Mouse (Mus musculus): ENCODE data around the gene Tmem252. TPM values are rescaled to one million over a fixed set of nuclear protein-coding genes. Genes with fewer than 3 reads are reported as not detected.
A peak's percentile ranks its signal among the peaks of the same experiment; 100 is the strongest.

Tmem252 gene
- 1.8 and 2.2 TPM in 2 replicates for polyA plus RNA-seq (2014; fragmentation: Nextera tagmentation; extraction: Ambion mirVana)

GRCm38 (mm10) chr19:24673762-24674161 lies at the start of gene Tmem252:
Tmem252 (plus strand) TSS chr19:24674008.
- Histone ChIP-seq H3K9me3 (ENCODE audit: control insufficient read depth, low read length) (no peaks in the 10 kb centered on the region), H3K4me2 (replicated peaks) (no peak within 1 kb of the TSS), H3K36me3 (replicated peaks; ENCODE audit: control insufficient read depth, insufficient read depth) (no peaks in the 10 kb centered on the region), H3K4me3 (replicated peaks; ENCODE audit: low read length) (no peak within 1 kb of the TSS), H3K27ac (0 out of 2 replicates have a peak within 1 kb of the TSS, but pooled peaks have one; percentile 9), H3K4me1 (replicated peaks; ENCODE audit: control insufficient read depth, insufficient read depth, low read length) (no peaks in the 10 kb centered on the region), H3K27me3 (ENCODE audit: control insufficient read depth, insufficient read depth, low read length) (no peaks in the 10 kb centered on the region), H3K9ac (no peak within 1 kb of the TSS)
- WGBS = 48% methylated on average over 4 of the region's 4 CpGs
- ATAC-seq (ENCODE audit: low FRiP score) (no peak), DNase-seq (ENCODE audit: low spot score) (no peak)

GRCm38 (mm10) chr19:24628049-24628448 lies 45.8 kb upstream of the Tmem252 start:
- Histone ChIP-seq H3K9ac (no peak overlapping the region), H3K36me3 (replicated peaks; ENCODE audit: control insufficient read depth, insufficient read depth) (no peaks in the 10 kb centered on the region), H3K9me3 (ENCODE audit: control insufficient read depth, low read length) (no peaks in the 10 kb centered on the region), H3K4me2 (replicated peaks) (no peak overlapping the region), H3K4me3 (replicated peaks; ENCODE audit: low read length) (no peak overlapping the region), H3K4me1 (replicated peaks; ENCODE audit: control insufficient read depth, insufficient read depth, low read length) (no peaks in the 10 kb centered on the region), H3K27me3 (ENCODE audit: control insufficient read depth, insufficient read depth, low read length) (no peaks in the 10 kb centered on the region), H3K27ac (no peak overlapping the region)
- DNase-seq (ENCODE audit: low spot score) (no peak), ATAC-seq (ENCODE audit: low FRiP score) (no peak)
- WGBS = 78% methylated on average over 4 of the region's 4 CpGs

DNA sequence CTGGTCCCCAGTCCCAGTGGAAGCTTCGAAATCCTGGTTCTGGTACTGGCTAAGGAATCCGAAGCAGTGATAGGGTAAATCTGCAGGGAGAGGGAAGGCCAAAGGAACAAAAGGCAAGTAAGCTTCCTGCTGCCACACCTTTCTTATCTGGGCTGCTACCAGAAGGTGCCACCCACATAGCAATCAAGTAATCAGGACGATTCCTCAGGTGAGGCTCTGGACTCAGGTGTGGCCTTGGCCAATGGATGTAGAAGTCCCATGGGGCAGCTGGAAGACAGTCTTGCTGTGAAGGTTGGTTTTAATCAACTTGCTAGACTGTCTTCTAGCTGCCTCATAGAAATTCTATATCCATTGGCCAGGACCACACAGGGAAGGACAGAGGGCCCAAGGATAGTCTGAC lies 40.8 kb upstream of the Tmem252 start:
- ATAC-seq (ENCODE audit: low FRiP score) (no peak), DNase-seq (ENCODE audit: low spot score) (no peak)
- no peak overlapping the region for H3K27ac ChIP-seq
- no peaks in the 10 kb centered on the region for H3K9me3 ChIP-seq (ENCODE audit: control insufficient read depth, low read length)
- no peak overlapping the region for H3K9ac ChIP-seq
- 84% methylated on average over 3 of the region's 3 CpGs for WGBS
- no peaks in the 10 kb centered on the region for H3K4me1 ChIP-seq (replicated peaks; ENCODE audit: control insufficient read depth, insufficient read depth, low read length)
- H3K4me3 ChIP-seq (replicated peaks; ENCODE audit: low read length) = no peak overlapping the region
- no peaks in the 10 kb centered on the region for H3K36me3 ChIP-seq (replicated peaks; ENCODE audit: control insufficient read depth, insufficient read depth)
- H3K4me2 ChIP-seq (replicated peaks) = no peak overlapping the region
- no peaks in the 10 kb centered on the region for H3K27me3 ChIP-seq (ENCODE audit: control insufficient read depth, insufficient read depth, low read length)

DNA sequence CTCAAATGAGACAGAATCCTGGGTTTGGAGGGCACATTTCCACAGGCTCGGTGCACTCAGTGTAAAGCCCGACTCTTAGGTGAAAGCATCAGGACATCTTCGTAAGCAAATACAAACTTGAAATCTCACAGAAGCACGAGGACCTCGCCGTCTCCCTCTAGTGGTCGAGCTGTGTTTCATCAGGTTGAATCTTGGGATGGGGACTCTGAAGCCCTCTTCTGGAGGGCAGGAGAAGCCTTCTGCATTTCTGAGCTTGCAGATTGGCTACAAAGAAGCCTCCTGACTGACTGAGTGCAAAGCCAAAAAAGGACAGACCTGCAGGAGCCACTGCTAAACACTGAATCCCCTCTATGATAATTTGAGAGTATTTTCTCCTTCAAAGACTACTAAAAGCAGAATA lies 39.2 kb upstream of the Tmem252 start:
- ATAC-seq (ENCODE audit: low FRiP score) (no peak), DNase-seq (ENCODE audit: low spot score) (peak; percentile 74)
- no peak overlapping the region for H3K9ac ChIP-seq
- 10% methylated on average over 7 of the region's 7 CpGs for WGBS
- no peaks in the 10 kb centered on the region for H3K9me3 ChIP-seq (ENCODE audit: control insufficient read depth, low read length)
- no peaks in the 10 kb centered on the region for H3K4me1 ChIP-seq (replicated peaks; ENCODE audit: control insufficient read depth, insufficient read depth, low read length)
- H3K27ac ChIP-seq = no peak overlapping the region
- H3K4me2 ChIP-seq (replicated peaks) = no peak overlapping the region
- no peaks in the 10 kb centered on the region for H3K27me3 ChIP-seq (ENCODE audit: control insufficient read depth, insufficient read depth, low read length)
- H3K36me3 ChIP-seq (replicated peaks; ENCODE audit: control insufficient read depth, insufficient read depth) = no peaks in the 10 kb centered on the region
- H3K4me3 ChIP-seq (replicated peaks; ENCODE audit: low read length) = no peak overlapping the region

DNA sequence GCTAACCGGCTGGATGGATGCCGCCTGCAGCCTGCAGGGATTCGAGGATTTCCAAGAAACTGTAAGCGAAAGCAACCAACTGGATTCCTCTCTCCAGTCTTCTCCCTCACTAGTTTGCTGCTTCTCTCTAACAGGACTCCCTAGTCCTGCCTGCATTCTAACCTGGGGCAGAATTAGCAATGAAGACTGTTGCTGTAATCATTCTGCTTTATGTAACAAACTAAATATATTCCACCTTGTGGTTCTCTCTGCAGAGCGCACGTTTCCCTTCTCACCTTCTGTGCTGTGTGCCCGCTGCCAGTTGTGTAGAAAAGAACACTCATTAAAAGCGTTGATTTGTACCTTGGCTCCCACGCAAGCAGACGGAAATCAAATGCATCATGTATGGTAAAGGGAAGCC lies 37.2 kb upstream of the Tmem252 start:
- no peaks in the 10 kb centered on the region for H3K4me1 ChIP-seq (replicated peaks; ENCODE audit: control insufficient read depth, insufficient read depth, low read length)
- H3K9ac ChIP-seq = no peak overlapping the region
- no peak overlapping the region for H3K4me3 ChIP-seq (replicated peaks; ENCODE audit: low read length)
- no peak overlapping the region for H3K4me2 ChIP-seq (replicated peaks)
- H3K27me3 ChIP-seq (ENCODE audit: control insufficient read depth, insufficient read depth, low read length) = no peaks in the 10 kb centered on the region
- ATAC-seq (ENCODE audit: low FRiP score) (no peak), DNase-seq (ENCODE audit: low spot score) (no peak)
- no peaks in the 10 kb centered on the region for H3K9me3 ChIP-seq (ENCODE audit: control insufficient read depth, low read length)
- no peaks in the 10 kb centered on the region for H3K36me3 ChIP-seq (replicated peaks; ENCODE audit: control insufficient read depth, insufficient read depth)
- H3K27ac ChIP-seq = no peak overlapping the region
- 88% methylated on average over 10 of the region's 10 CpGs for WGBS

DNA sequence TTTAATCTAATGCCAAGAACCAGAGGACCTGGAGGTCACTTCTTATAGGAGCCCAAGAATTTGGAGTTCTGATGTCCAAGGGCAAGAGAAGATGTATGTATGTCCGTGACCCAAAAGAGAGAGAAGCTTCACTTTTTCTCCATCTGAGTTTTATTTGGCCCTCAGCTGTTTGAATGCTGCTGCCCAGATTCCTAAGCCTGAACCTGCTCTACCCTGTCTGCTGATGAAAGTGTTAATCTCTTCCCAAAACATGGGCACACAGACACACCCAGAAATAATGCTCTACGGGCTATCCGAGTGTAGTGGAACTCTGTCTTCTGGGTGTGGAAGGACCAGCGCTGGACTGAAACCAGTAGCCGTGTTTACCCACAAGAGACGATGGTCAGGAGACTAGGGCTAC lies 35.8 kb upstream of the Tmem252 start:
- Histone ChIP-seq H3K9ac (no peak overlapping the region), H3K27me3 (ENCODE audit: control insufficient read depth, insufficient read depth, low read length) (no peaks in the 10 kb centered on the region), H3K4me2 (replicated peaks) (no peak overlapping the region), H3K4me3 (replicated peaks; ENCODE audit: low read length) (no peak overlapping the region), H3K9me3 (ENCODE audit: control insufficient read depth, low read length) (no peaks in the 10 kb centered on the region), H3K36me3 (replicated peaks; ENCODE audit: control insufficient read depth, insufficient read depth) (no peaks in the 10 kb centered on the region), H3K4me1 (replicated peaks; ENCODE audit: control insufficient read depth, insufficient read depth, low read length) (no peaks in the 10 kb centered on the region), H3K27ac (no peak overlapping the region)
- ATAC-seq (ENCODE audit: low FRiP score) (no peak), DNase-seq (ENCODE audit: low spot score) (no peak)
- WGBS = 98% methylated on average over 6 of the region's 6 CpGs

DNA sequence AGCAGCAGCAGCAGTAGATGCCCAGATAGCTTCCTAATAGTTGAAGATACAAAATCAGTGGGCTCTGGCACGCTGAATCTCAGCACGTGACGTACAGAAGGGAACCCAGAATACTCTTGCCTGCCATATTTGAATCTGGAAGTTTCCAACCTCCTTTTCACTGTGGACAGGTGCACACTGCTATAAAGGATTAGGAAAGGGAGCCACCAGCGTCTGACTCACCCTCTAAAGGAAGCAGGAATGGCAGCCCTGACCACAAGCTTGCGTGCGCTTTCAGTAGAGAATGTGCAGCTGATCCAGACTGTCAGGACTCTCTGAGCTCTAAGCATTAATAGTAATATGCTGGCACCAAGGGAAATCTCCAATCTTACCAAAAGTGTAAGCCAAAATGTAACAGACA lies 32.8 kb upstream of the Tmem252 start:
- Histone ChIP-seq H3K36me3 (replicated peaks; ENCODE audit: control insufficient read depth, insufficient read depth) (no peaks in the 10 kb centered on the region), H3K27ac (no peak overlapping the region), H3K4me3 (replicated peaks; ENCODE audit: low read length) (no peak overlapping the region), H3K4me1 (replicated peaks; ENCODE audit: control insufficient read depth, insufficient read depth, low read length) (no peaks in the 10 kb centered on the region), H3K9ac (no peak overlapping the region), H3K9me3 (ENCODE audit: control insufficient read depth, low read length) (no peaks in the 10 kb centered on the region), H3K27me3 (ENCODE audit: control insufficient read depth, insufficient read depth, low read length) (no peaks in the 10 kb centered on the region), H3K4me2 (replicated peaks) (no peak overlapping the region)
- ATAC-seq (ENCODE audit: low FRiP score) (no peak), DNase-seq (ENCODE audit: low spot score) (no peak)
- WGBS = 91% methylated on average over 6 of the region's 6 CpGs

DNA sequence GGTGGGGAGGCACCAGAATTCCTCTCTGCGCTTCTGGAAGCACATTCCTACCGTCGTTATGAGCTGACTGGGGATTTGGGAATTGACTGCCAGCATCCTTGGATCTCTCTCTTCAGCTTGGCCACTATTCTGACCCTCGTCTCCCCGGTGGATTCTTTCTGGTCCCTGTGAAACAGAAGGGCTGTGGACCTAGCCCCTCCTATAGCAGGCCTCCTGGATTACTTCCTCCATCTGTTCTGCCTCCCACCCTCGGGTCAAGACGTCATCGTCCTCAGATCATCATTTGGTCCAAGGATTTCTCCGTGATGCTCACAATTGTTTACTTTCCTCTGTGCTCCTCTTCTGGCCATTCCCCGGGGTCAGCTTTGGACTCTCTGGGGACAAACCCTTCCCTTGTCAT lies 28.8 kb upstream of the Tmem252 start:
- Histone ChIP-seq H3K9ac (no peak overlapping the region), H3K27me3 (ENCODE audit: control insufficient read depth, insufficient read depth, low read length) (no peaks in the 10 kb centered on the region), H3K36me3 (replicated peaks; ENCODE audit: control insufficient read depth, insufficient read depth) (no peaks in the 10 kb centered on the region), H3K27ac (no peak overlapping the region), H3K4me3 (replicated peaks; ENCODE audit: low read length) (no peak overlapping the region), H3K4me1 (replicated peaks; ENCODE audit: control insufficient read depth, insufficient read depth, low read length) (no peaks in the 10 kb centered on the region), H3K9me3 (ENCODE audit: control insufficient read depth, low read length) (no peaks in the 10 kb centered on the region), H3K4me2 (replicated peaks) (no peak overlapping the region)
- ATAC-seq (ENCODE audit: low FRiP score) (no peak), DNase-seq (ENCODE audit: low spot score) (no peak)
- 71% methylated on average over 10 of the region's 10 CpGs for WGBS

- H3K9ac ChIP-seq = no peak overlapping the region
- no peaks in the 10 kb centered on the region for H3K9me3 ChIP-seq (ENCODE audit: control insufficient read depth, low read length)
- H3K4me3 ChIP-seq (replicated peaks; ENCODE audit: low read length) = no peak overlapping the region
- DNase-seq (ENCODE audit: low spot score) = no peak
- ATAC-seq (ENCODE audit: low FRiP score) = no peak
- H3K36me3 ChIP-seq (replicated peaks; ENCODE audit: control insufficient read depth, insufficient read depth) = no peaks in the 10 kb centered on the region
- WGBS = 84% methylated on average over 8 of the region's 8 CpGs
- no peak overlapping the region for H3K27ac ChIP-seq
- no peaks in the 10 kb centered on the region for H3K27me3 ChIP-seq (ENCODE audit: control insufficient read depth, insufficient read depth, low read length)
- no peaks in the 10 kb centered on the region for H3K4me1 ChIP-seq (replicated peaks; ENCODE audit: control insufficient read depth, insufficient read depth, low read length)
- no peak overlapping the region for H3K4me2 ChIP-seq (replicated peaks)
These were observed 27.5 kb upstream of the Tmem252 start for GRCm38 (mm10) chr19:24646162-24646829.

- Histone ChIP-seq H3K27me3 (ENCODE audit: control insufficient read depth, insufficient read depth, low read length) (no peaks in the 10 kb centered on the region), H3K36me3 (replicated peaks; ENCODE audit: control insufficient read depth, insufficient read depth) (no peaks in the 10 kb centered on the region), H3K4me1 (replicated peaks; ENCODE audit: control insufficient read depth, insufficient read depth, low read length) (no peaks in the 10 kb centered on the region), H3K9ac (no peak overlapping the region), H3K4me2 (replicated peaks) (no peak overlapping the region), H3K9me3 (ENCODE audit: control insufficient read depth, low read length) (no peaks in the 10 kb centered on the region), H3K4me3 (replicated peaks; ENCODE audit: low read length) (no peak overlapping the region), H3K27ac (no peak overlapping the region)
- 75% methylated on average over 8 of the region's 8 CpGs for WGBS
- ATAC-seq (ENCODE audit: low FRiP score) (no peak), DNase-seq (ENCODE audit: low spot score) (no peak)
These were observed 25.8 kb upstream of the Tmem252 start for GRCm38 (mm10) chr19:24648016-24648415.

Data from hindbrain, embryonic 14.5 days (tissue).